Mouse (Mus musculus): ENCODE data around the gene Uty. TPM values are rescaled to one million over a fixed set of nuclear protein-coding genes. Genes with fewer than 3 reads are reported as not detected.

The Uty gene
- polyA plus RNA-seq (2017; shearing (Covaris generic)), result 37.5 TPM

DNA sequence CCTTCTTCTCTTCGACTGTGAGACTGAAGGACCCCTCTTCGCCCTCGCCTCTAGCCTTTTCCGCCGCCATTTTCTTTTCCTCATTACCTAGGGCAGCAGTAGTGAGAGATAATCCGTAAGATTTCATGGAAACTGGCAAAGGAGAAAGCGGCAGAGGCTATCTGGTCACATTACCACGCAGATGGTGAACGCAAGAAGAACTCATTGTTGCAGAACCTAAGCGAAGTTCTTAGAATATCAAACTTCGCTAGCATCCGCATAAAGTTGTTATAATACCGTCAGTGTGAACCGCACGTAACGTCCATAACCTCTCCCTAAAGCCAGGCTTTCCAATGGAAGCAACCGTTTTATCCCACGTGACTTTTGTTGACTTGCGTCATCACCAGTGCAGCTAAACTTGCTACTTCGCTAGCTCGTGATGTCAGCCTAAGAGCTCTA is at the start of gene Uty:
Gene Uty, minus strand, starts transcription at position 334 of the 438 bp plus-strand sequence.

GRCm38 (mm10) chrY:1286171-1286795 is 40.7 kb upstream of the Uty start, which contains the start of gene Ddx3y:
Ddx3y (minus strand) TSS chrY:1286629.

Other genes starting within 250 kb of the Uty start
- 159 TPM for gene Eif2s3y, start 235.2 kb downstream of the Uty start, polyA plus RNA-seq (2017; shearing (Covaris generic))
- gene Ddx3y, start 40.9 kb upstream of the Uty start, polyA plus RNA-seq (2017; shearing (Covaris generic)), result 92.8 TPM
- not detected for gene Usp9y, start 214.0 kb upstream of the Uty start, polyA plus RNA-seq (2017; shearing (Covaris generic))

Measured in CD4-positive, CD25-positive, alpha-beta regulatory T cell (primary cell).